Comparison of ENCODE assay signal across 9 mouse cellular contexts in genomic region chr16:36469955-36470478, GRCm38 (mm10). TPM values are rescaled to one million over a fixed set of nuclear protein-coding genes. Genes with fewer than 3 reads are reported as not detected.
DNase-seq lines count a peak whose midpoint lies in the region; ATAC-seq and TF ChIP-seq lines count a peak whose summit lies in the region.
"Had no signal": no experiment of that assay in that cellular context is flagged by ENCODE, and none has a peak within 500 bp of the region (broad histone marks: within the 10 kb centered on the region; RNA-seq: fewer than 3 reads in every experiment).

No protein-coding gene starts in this region.

- dilution Hi-C loops in CH12.LX (cut with MboI; ENCODE audit: extremely low pct_ligation_motif_present, extremely low pct_unique_long_range_greater_than_20kb, low sequenced_read_pairs) = no loop called here

- H3K4me1 ChIP-seq in CH12.LX (ENCODE audit: control insufficient read depth in 1 of 2, insufficient read depth in 2 of 2) = peaks cover 0 to 5% of the 10 kb centered on the region in 2 experiments; a peak in 1 of 4 replicates
- H3K4me1 ChIP-seq: liver, embryonic 15.5 days had no signal

- TF ChIP-seq RAD21 in CH12.LX (IDR thresholded peaks at IDR 0.05; ENCODE audit: low read depth, low read length) = peak; percentile 59

- no peaks in the 10 kb centered on the region for H3K79me2 ChIP-seq in CH12.LX (replicated peaks; ENCODE audit: control insufficient read depth, extremely low read depth, insufficient read depth, poor library complexity, severe bottlenecking)

- H3K9ac ChIP-seq in CH12.LX (ENCODE audit: insufficient read depth, low read depth) = no peak overlapping the region
- H3K9ac ChIP-seq: liver, embryonic 15.5 days had no signal

- DNase-seq in left cerebral cortex, postnatal 4 days = peak; percentile 22
- DNase-seq in left cerebral cortex, adult 11 months (ENCODE audit: low spot score) = no peak
- DNase-seq in CH12.LX (ENCODE audit: extremely low read depth) (peak; percentile 61), R1 (ENCODE audit: low read depth, low spot score) (peak; percentile 81)
- DNase-seq in layer of hippocampus, postnatal 14 days (ENCODE audit: low spot score in 2 of 2) = no peak
- no peak for DNase-seq in right cerebral cortex, postnatal 10 days (ENCODE audit: low spot score in 2 of 2)

- no peak overlapping the region for H3K4me2 ChIP-seq in CH12.LX (ENCODE audit: insufficient read depth, low read depth, poor library complexity, severe bottlenecking)
- H3K4me2 ChIP-seq: liver, embryonic 15.5 days had no signal

- intact Hi-C loops in left cerebral cortex, postnatal 4 days (cut with DNase I) = loop anchor here (5.0 to 10.0 kb wide), 2 partner anchors 235 to 347 kb away; no protein-coding TSS in a partner anchor

- in situ Hi-C loops in CH12.LX (cut with MboI; ENCODE audit: low pct_ligation_motif_present, low pct_unique_long_range_greater_than_20kb, low sequenced_read_pairs) = loop anchor here (10.0 kb wide), 1 partner anchor 345 kb away; no protein-coding TSS in a partner anchor

- ATAC-seq in inflammation-experienced regulatory T-cells, adult 6 months = peak; percentile 18

- no peak for TF ChIP-seq EP300 in CH12.LX (IDR thresholded peaks at IDR 0.05; ENCODE audit: low read length)

- no peaks in the 10 kb centered on the region for H3K36me3 ChIP-seq in CH12.LX (replicated peaks in 1 of 2; ENCODE audit: control insufficient read depth in 1 of 2, insufficient read depth in 1 of 2, low read length in 1 of 2)
- H3K36me3 ChIP-seq: liver, embryonic 15.5 days had no signal

- no peak for TF ChIP-seq POLR2A in CH12.LX (IDR thresholded peaks at IDR 0.05; ENCODE audit: low read depth, low read length)

- H3K4me3 ChIP-seq in CH12.LX (replicated peaks in 1 of 3; ENCODE audit: low read depth in 2 of 3, low read length in 2 of 3, poor library complexity in 1 of 3) = no peak overlapping the region
- H3K4me3 ChIP-seq: erythroblast, embryonic 14.5 days; liver, embryonic 15.5 days had no signal

- peak; percentile 58 to 70 for TF ChIP-seq CTCF in CH12.LX (conservative IDR thresholded peaks at IDR 0.05 in 1 of 2, IDR thresholded peaks at IDR 0.05 in 1 of 2; ENCODE audit: low read depth in 2 of 2, low read length in 2 of 2)

- no peaks in the 10 kb centered on the region for H3K27me3 ChIP-seq in CH12.LX (replicated peaks)
- H3K27me3 ChIP-seq: liver, embryonic 15.5 days had no signal

- H3K9me3 ChIP-seq in CH12.LX (replicated peaks; ENCODE audit: low read length) = peaks cover 2% of the 10 kb centered on the region
- H3K9me3 ChIP-seq: liver, embryonic 15.5 days had no signal

- H3K27ac ChIP-seq in CH12.LX (ENCODE audit: insufficient read depth, low read depth) = no peak overlapping the region
- H3K27ac ChIP-seq: liver, embryonic 15.5 days had no signal

TF ChIP-seq in CH12.LX, 34 proteins besides CTCF, POLR2A, EP300 and RAD21:
- TF ChIP-seq SMC3 (IDR thresholded peaks at IDR 0.05; ENCODE audit: low read depth, low read length) (peak; percentile 51), MAFK (IDR thresholded peaks at IDR 0.05; ENCODE audit: insufficient replicate concordance, low read length) (no peak), ZNF384 (IDR thresholded peaks at IDR 0.05; ENCODE audit: low read depth, low read length) (peak; percentile 83), USF1 (IDR thresholded peaks at IDR 0.05; ENCODE audit: low read depth, low read length) (no peak), POLR2AphosphoS2 (IDR thresholded peaks at IDR 0.05; ENCODE audit: low read depth, low read length) (no peak), GABPA (IDR thresholded peaks at IDR 0.05; ENCODE audit: insufficient replicate concordance, low read depth, low read length) (no peak), TBP (conservative IDR thresholded peaks at IDR 0.05; ENCODE audit: low read depth, low read length) (no peak), NRF1 (IDR thresholded peaks at IDR 0.05; ENCODE audit: low read depth, low read length) (no peak)

RNA-seq across cellular contexts. Expression of gene Stfa3, which starts 14.8 kb away (rescaled TPM):
- total RNA-seq in left cerebral cortex, postnatal 4 days (2021) = not detected
- total RNA-seq in CH12.LX (2012; rRNA removed) (not detected in 2 replicates), CH12.LX (2014; rRNA removed) (not detected in 2 replicates)
- polyA plus RNA-seq in CH12.LX (2012; ENCODE audit: insufficient read length, low read depth) = not detected in 2 replicates
- not detected for polyA plus RNA-seq in inflammation-experienced regulatory T-cells, adult 6 months (2017; shearing (Covaris generic))
- total RNA-seq in layer of hippocampus, postnatal 14 days (2021) = not detected
- polyA plus RNA-seq: erythroblast, embryonic 14.5 days had no signal

Comparison
In these comparisons a context has a peak if more than half of its experiments do, and no peak if none do; other contexts are left out.
1. DNase-seq: peak in left cerebral cortex, postnatal 4 days (single experiment), CH12.LX (single experiment) and R1 (single experiment); none in left cerebral cortex, adult 11 months (single experiment), layer of hippocampus, postnatal 14 days (0 of 2) and right cerebral cortex, postnatal 10 days (0 of 2).